Mouse (Mus musculus): ENCODE measurements at regions not wholly inside any gene's neighbourhood (a gene's known extent, or its start where the extent isn't known, plus 50 kb on each side); places are given as distances from the start of the nearest gene placed in this dataset.

DNA sequence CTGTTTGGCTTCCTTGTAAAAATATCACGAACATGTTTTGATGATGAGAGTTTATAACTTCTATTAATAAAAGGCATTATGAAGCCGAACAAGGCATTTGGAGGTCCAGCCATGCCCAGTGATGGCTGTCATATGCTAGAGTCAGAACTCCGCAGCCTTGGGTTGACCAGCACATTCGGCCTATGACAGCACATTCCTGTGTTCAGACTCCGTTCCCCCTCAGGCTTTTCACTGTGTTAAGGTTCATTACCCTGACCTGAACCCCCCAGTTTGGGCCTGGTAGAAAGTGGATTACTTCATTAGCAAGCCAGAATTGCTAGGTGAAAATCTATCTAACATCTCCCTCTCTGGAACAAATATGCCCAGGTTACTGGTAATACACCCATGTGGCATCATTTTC is 286.2 kb upstream of the Ddhd1 start:
- no peak for TF ChIP-seq CTCF (IDR thresholded peaks at IDR 0.05; ENCODE audit: low read depth, low read length)
- TF ChIP-seq GATA1 (IDR thresholded peaks at IDR 0.05; ENCODE audit: borderline replicate concordance, low read length), result no peak
- no peak for TF ChIP-seq POLR2AphosphoS5 (IDR thresholded peaks at IDR 0.05; ENCODE audit: insufficient replicate concordance, low read depth, low read length)
- no peak for TF ChIP-seq TAL1 (conservative IDR thresholded peaks at IDR 0.05; ENCODE audit: low read depth, low read length)
- TF ChIP-seq GATA2 (IDR thresholded peaks at IDR 0.05; ENCODE audit: borderline replicate concordance, low read depth, low read length), result no peak

All from G1E (cell line).